Mouse (Mus musculus): ENCODE results near the gene Zfp280d. TPM values are rescaled to one million over a fixed set of nuclear protein-coding genes. Genes with fewer than 3 reads are reported as not detected.

The Zfp280d gene
- polyA plus RNA-seq (2012; rRNA removed): 36.2 and 41.0 TPM in 2 replicates

- peak; percentile 87 for DNase-seq (ENCODE audit: low spot score)
These were observed at the start of gene Zfp280d for GRCm38 (mm10) chr9:72274677-72275076. Zfp280d (plus strand) TSS chr9:72274860.

GRCm38 (mm10) chr9:72226536-72226935, 48.1 kb upstream of the Zfp280d start:
- no peak for DNase-seq (ENCODE audit: low spot score)

- DNase-seq (ENCODE audit: low spot score): no peak
These were observed 22.0 kb upstream of the Zfp280d start for GRCm38 (mm10) chr9:72252656-72253055.

- no peak for DNase-seq (ENCODE audit: low spot score)
These were observed 19.4 kb upstream of the Zfp280d start for GRCm38 (mm10) chr9:72255227-72255626.

GRCm38 (mm10) chr9:72256646-72257045, 18.0 kb upstream of the Zfp280d start:
- DNase-seq (ENCODE audit: low spot score): no peak

GRCm38 (mm10) chr9:72260337-72260736, 14.3 kb upstream of the Zfp280d start:
- DNase-seq (ENCODE audit: low spot score): no peak

GRCm38 (mm10) chr9:72264859-72265258, 9.8 kb upstream of the Zfp280d start:
- DNase-seq (ENCODE audit: low spot score): no peak

GRCm38 (mm10) chr9:72270146-72270545, 4.5 kb upstream of the Zfp280d start:
- DNase-seq (ENCODE audit: low spot score): no peak

- no peak for DNase-seq (ENCODE audit: low spot score)
These were observed 832 bp upstream of the Zfp280d start for GRCm38 (mm10) chr9:72273646-72274410.

- no peak for DNase-seq (ENCODE audit: low spot score)
These were observed 680 bp downstream of the Zfp280d start for GRCm38 (mm10) chr9:72275101-72275978.

- no peak for DNase-seq (ENCODE audit: low spot score)
These were observed 1.4 kb downstream of the Zfp280d start for GRCm38 (mm10) chr9:72275979-72276500.

- no peak for DNase-seq (ENCODE audit: low spot score)
These were observed 2.3 kb downstream of the Zfp280d start for GRCm38 (mm10) chr9:72276941-72277340.

GRCm38 (mm10) chr9:72279943-72280342, 5.3 kb downstream of the Zfp280d start:
- DNase-seq (ENCODE audit: low spot score): no peak

GRCm38 (mm10) chr9:72287696-72288095, 13.0 kb downstream of the Zfp280d start:
- no peak for DNase-seq (ENCODE audit: low spot score)

GRCm38 (mm10) chr9:72288210-72288609, 13.6 kb downstream of the Zfp280d start:
- no peak for DNase-seq (ENCODE audit: low spot score)

GRCm38 (mm10) chr9:72289094-72289493, 14.4 kb downstream of the Zfp280d start:
- DNase-seq (ENCODE audit: low spot score): no peak

- DNase-seq (ENCODE audit: low spot score): no peak
These were observed 19.4 kb downstream of the Zfp280d start for GRCm38 (mm10) chr9:72294076-72294475.

GRCm38 (mm10) chr9:72309765-72310164, 35.1 kb downstream of the Zfp280d start:
- DNase-seq (ENCODE audit: low spot score): no peak

GRCm38 (mm10) chr9:72333221-72333620, 58.6 kb downstream of the Zfp280d start:
- no peak for DNase-seq (ENCODE audit: low spot score)

GRCm38 (mm10) chr9:72336069-72336468, 61.4 kb downstream of the Zfp280d start:
- no peak for DNase-seq (ENCODE audit: low spot score)

- no peak for DNase-seq (ENCODE audit: low spot score)
These were observed 64.5 kb downstream of the Zfp280d start for GRCm38 (mm10) chr9:72339119-72339518.

GRCm38 (mm10) chr9:72343844-72344243, 69.2 kb downstream of the Zfp280d start:
- no peak for DNase-seq (ENCODE audit: low spot score)

GRCm38 (mm10) chr9:72372359-72372758, 97.7 kb downstream of the Zfp280d start:
- DNase-seq (ENCODE audit: low spot score): no peak
